Mouse (Mus musculus) cerebellum, adult (tissue): ENCODE data around the gene Tmprss6.

Source experiments
- ATAC-seq: cut with Nextera tagmentation; 2 replicates; pipeline ENCODE4 v1.9.2; 2017; ENCODE audit warnings: mild to moderate bottlenecking, moderate library complexity, mixed read lengths; ENCODE audit not compliant: insufficient number of reproducible peaks, low FRiP score, low TSS enrichment

Gene Tmprss6

DNA sequence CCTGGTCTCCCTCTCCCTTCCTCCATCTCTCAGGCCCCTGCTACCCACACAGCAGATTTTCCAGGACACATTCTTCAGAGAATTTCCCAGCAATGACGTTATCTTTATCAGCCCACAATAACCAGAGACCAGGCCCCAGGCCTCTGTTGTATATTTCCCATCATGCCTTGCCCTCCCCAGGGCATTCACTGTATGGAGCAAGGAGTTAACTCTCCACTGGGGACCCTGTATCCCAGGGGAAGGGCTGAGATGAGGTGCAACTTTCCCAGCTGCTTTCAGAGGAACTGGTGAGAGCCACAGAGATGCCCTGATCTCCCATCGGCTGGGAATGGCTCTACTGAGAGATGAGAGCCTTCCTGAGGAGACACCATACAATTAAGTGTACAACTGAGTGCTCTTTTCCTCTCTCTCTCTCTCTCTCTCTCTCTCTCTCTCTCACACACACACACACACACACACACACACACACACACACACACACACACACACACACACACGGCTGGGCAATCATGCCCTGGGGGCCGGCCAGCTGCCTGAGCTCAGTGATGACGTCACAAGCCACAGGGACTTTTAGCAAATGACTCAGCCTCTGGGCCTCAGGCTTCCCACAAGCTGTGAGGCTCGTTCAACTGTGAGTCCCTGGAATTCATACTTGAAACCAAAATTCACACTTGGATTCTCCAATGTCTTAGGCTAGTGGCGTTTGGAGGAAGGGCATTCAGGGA lies 18.6 kb downstream of the Tmprss6 start:
- no peak for ATAC-seq

GRCm38 (mm10) chr15:78449131-78449530 lies 19.3 kb downstream of the Tmprss6 start:
- no peak for ATAC-seq

- ATAC-seq: peak; percentile 51; the same call in 1 of the 2 replicates
These were observed 20.5 kb downstream of the Tmprss6 start for GRCm38 (mm10) chr15:78447746-78448535.

DNA sequence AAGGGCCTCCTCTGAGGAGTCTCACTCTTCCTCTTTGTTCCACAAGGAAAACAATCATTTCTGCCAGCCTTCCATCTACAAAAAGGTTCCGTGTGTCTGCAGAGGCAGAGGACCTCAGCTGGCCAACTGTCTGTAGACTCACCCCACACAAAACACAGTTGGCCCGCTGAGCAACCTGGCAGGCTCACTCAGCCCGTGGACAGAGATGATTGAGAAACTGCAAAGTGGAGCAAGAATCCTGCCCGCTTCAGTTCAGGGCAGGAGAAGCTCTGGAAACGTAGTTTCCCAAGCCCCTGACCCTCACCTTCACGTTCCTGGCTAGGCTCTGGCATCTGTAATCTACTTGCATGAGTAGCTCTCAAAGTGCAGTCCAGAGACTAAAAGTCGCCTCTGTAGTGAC lies 21.3 kb downstream of the Tmprss6 start:
- ATAC-seq: no peak

DNA sequence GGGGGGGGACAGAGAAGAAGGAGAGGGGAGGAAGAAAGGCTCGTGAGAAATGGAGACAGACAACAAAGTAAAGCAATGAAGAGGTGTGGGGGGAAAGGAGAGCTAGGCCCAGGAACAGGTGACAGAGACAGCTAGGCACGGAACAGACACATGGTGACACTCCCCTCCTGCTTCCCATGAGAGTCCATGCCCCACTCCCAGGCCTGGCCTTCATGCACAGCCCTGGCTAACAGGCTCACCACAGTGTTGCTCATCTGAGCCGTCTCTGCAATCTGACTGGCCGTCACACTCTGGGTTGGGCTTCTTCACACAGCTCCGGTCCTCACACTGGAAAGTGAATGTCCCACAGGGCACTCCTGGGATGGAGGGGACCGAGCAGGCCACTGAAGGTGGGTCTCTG lies 24.6 kb downstream of the Tmprss6 start:
- ATAC-seq: no peak

DNA sequence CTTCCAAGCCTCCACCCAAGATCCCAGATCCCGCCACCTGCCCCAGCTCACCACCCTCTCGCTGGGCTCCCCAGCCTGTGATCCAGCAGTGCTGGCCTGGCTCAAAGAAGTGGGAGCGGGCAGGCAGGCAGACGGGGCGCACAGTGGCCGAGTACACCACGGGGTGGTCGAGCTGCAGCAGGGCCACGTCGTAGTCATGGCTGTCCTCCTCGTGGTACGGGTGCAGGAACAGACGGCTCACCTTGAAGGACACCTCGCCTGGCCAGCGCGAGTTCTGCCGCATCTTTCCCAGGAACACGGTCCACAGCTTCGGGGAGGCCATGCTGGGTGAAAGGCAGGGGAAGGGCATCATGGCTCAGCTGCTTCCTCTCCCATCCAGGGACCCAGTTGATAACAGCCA lies 26.2 kb downstream of the Tmprss6 start:
- ATAC-seq: no peak

GRCm38 (mm10) chr15:78438973-78439372 lies 29.5 kb downstream of the Tmprss6 start:
- no peak for ATAC-seq

- ATAC-seq: no peak
These were observed 29.9 kb downstream of the Tmprss6 start for GRCm38 (mm10) chr15:78438505-78438904.

- no peak for ATAC-seq
These were observed 30.4 kb downstream of the Tmprss6 start for GRCm38 (mm10) chr15:78438018-78438394.

GRCm38 (mm10) chr15:78437237-78438017 lies 31.0 kb downstream of the Tmprss6 start:
- ATAC-seq: peak; percentile 8; the same call in 1 of the 2 replicates

- ATAC-seq: peak; percentile 43
These were observed 31.8 kb downstream of the Tmprss6 start for GRCm38 (mm10) chr15:78436380-78437192.

GRCm38 (mm10) chr15:78435681-78436080 lies 32.8 kb downstream of the Tmprss6 start:
- ATAC-seq: no peak

DNA sequence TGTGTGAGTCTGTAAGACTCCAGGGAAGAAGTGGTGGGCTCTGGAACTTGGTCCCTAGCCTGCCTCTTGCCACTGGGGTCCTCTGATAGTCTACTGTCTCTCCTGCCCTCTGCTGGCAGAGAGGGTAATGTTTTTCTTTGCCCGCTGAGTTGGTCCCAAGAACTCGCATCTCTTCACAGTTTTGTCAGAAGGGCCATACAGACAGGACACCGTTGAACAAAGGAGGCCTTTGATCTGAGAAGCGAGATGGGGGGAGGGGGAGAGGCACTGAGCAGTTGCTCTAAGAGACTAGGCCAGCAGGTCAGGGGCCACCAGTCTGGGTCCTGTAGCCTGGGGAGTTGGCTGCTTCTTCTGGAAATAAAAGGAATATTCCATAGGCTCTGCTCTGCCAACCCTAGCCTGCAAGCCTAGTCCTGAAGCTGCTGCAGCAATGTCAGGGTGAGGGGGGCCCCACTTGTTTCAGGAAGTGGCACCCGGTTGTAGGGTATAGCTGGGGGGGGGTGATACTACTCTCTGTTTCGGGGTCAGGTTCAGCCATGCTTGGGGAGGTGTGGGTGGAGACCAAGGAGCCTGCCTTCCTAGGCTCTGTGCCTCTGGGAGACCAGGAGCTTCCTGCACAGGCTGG lies 33.4 kb downstream of the Tmprss6 start:
- no peak for ATAC-seq

GRCm38 (mm10) chr15:78431541-78432121 lies 36.8 kb downstream of the Tmprss6 start:
- no peak for ATAC-seq

DNA sequence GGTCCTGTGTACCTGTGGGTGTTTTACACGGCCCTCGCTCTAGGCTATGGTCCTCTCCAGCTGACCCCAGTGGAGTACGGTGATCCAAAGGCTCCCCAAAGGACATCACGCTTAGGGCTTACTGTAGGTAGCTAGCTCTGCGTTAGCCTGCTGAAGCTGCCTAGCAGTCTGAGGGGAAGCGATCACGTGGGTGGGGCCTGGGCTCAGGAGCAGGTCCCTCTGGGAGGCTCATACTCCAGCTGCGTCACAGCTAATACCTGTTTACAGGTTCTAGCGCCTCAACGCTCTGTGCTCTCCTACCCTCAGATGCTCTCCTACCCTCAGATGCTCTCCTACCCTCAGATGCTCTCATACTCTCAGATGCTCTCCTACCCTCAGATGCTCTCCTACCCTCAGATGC lies 37.6 kb downstream of the Tmprss6 start:
- ATAC-seq: no peak

- ATAC-seq: no peak
These were observed 38.4 kb downstream of the Tmprss6 start for GRCm38 (mm10) chr15:78429871-78430622.

- ATAC-seq: no peak
These were observed 39.3 kb downstream of the Tmprss6 start for GRCm38 (mm10) chr15:78429139-78429459.

GRCm38 (mm10) chr15:78428391-78429138 lies 39.9 kb downstream of the Tmprss6 start, which contains the start of gene Kctd17:
Gene Kctd17 (plus strand): TSS chr15:78428564.
- peak; percentile 86 for ATAC-seq
